Mouse (Mus musculus) embryo, embryonic 11 days (tissue): ENCODE measurements at regions not wholly inside any gene's neighbourhood (a gene's known extent, or its start where the extent isn't known, plus 50 kb on each side); places are given as distances from the start of the nearest gene placed in this dataset.
A peak's percentile ranks its signal among the peaks of the same experiment; 100 is the strongest.

ENCODE experiments used
- DNase-seq: peaks from one replicate; pipeline ENCODE4 v3.0.0-alpha.2; 2015

- no peak for DNase-seq
These were observed 181.9 kb downstream of the Kcna5 start for GRCm38 (mm10) chr6:126353346-126353745.

GRCm38 (mm10) chr6:126350476-126350875 lies 183.8 kb upstream of the Ntf3 start:
- DNase-seq, result no peak

- DNase-seq, result no peak
These were observed 183.2 kb upstream of the Ntf3 start for GRCm38 (mm10) chr6:126349905-126350304.

GRCm38 (mm10) chr6:126345221-126345620 lies 178.5 kb upstream of the Ntf3 start:
- DNase-seq, result no peak

GRCm38 (mm10) chr6:126340098-126340610 lies 173.4 kb upstream of the Ntf3 start:
- DNase-seq, result no peak

- DNase-seq, result no peak
These were observed 171.0 kb upstream of the Ntf3 start for GRCm38 (mm10) chr6:126337711-126338110.

GRCm38 (mm10) chr6:126334258-126334657 lies 167.5 kb upstream of the Ntf3 start:
- DNase-seq, result no peak

- DNase-seq, result no peak
These were observed 160.5 kb upstream of the Ntf3 start for GRCm38 (mm10) chr6:126327187-126327586.

GRCm38 (mm10) chr6:126318523-126318922 lies 151.8 kb upstream of the Ntf3 start:
- no peak for DNase-seq

GRCm38 (mm10) chr6:126310786-126311480 lies 144.2 kb upstream of the Ntf3 start:
- DNase-seq, result peak; percentile 12

- no peak for DNase-seq
These were observed 136.4 kb upstream of the Ntf3 start for GRCm38 (mm10) chr6:126303086-126303485.

- no peak for DNase-seq
These were observed 124.9 kb upstream of the Ntf3 start for GRCm38 (mm10) chr6:126291581-126291980.

GRCm38 (mm10) chr6:126287166-126287565 lies 120.5 kb upstream of the Ntf3 start:
- no peak for DNase-seq

- DNase-seq, result no peak
These were observed 119.5 kb upstream of the Ntf3 start for GRCm38 (mm10) chr6:126286201-126286600.

GRCm38 (mm10) chr6:126284409-126284808 lies 117.7 kb upstream of the Ntf3 start:
- no peak for DNase-seq

- no peak for DNase-seq
These were observed 113.6 kb upstream of the Ntf3 start for GRCm38 (mm10) chr6:126280352-126280751.

- no peak for DNase-seq
These were observed 79.3 kb upstream of the Ntf3 start for GRCm38 (mm10) chr6:126245986-126246385.

GRCm38 (mm10) chr6:126245431-126245830 lies 78.7 kb upstream of the Ntf3 start:
- no peak for DNase-seq

- DNase-seq, result no peak
These were observed 75.6 kb upstream of the Ntf3 start for GRCm38 (mm10) chr6:126242299-126242698.

- DNase-seq, result no peak
These were observed 73.5 kb upstream of the Ntf3 start for GRCm38 (mm10) chr6:126240256-126240655.
